Mouse (Mus musculus): Measurements from ENCODE around the gene Plgrkt.

Plgrkt gene

DNA sequence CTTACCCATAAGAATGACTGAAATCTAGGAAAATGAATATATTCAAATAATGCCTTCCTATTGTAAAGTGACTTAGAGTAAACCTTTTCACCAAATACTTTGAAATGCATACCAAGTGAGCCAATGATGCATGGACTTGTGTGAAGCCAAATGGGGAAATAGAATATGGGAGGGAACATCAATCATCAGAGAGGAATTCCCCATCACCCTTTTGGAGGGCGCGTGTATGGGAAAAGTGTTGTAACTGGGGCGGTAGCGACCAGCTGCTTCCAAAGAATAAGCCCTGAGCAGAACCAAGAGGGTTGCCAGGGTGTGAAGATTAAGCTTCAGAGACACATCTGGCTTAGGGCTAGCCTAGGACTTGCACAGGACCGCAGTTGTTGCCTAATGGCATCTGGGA lies 16.2 kb upstream of the Plgrkt start:
- in situ Hi-C loops (cut with MseI, MboI): no loop called here

DNA sequence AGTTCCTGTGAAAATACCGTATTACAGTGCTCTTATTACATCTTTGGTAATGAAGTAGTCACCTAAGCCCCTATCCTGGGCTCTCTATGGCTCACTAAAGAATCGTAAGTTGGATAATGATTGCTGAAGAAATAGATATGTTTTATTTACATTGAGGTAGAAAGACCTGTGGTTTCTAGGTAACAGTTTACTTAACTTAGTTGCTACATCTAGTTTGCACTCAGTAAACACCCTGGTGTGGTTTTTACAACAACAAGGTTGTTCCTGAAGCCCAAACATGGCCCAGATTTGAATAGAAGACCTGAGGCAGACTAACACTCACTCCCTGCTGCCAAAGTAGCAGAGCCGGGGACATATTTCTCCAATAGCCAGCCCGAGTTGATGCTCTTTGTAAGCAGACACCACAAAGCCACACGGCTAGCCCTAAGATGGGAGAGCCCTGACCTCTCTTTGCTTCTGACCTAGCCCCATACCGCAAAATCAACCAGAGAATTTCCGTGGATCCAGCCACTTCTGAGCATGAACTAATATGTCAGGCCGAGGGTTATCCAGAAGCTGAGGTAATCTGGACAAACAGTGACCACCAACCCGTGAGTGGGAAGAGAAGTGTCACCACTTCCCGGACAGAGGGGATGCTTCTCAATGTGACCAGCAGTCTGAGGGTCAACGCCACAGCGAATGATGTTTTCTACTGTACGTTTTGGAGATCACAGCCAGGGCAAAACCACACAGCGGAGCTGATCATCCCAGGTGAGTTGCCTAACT lies 12.8 kb upstream of the Plgrkt start:
- in situ Hi-C loops (cut with MseI, MboI): no loop called here

DNA sequence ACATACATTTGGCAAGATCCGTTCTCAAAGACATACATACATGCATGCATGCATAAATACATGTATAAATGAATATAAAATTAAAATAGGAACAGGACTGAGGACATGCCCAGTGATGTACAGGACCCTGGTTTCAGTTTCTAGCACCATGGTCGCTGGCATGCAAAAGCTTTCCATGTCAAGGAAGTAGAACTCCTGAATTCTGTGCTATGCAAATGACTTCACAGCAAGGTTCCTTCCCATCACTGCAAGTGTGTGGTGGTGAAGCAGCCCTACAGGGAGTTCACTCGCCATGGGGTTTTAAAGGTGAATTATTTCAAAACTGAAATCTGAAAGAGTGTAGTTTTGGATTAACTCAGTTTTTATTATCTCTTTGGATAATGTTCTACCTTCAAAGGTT lies 9.2 kb upstream of the Plgrkt start:
- in situ Hi-C loops (cut with MseI, MboI): no loop called here

DNA sequence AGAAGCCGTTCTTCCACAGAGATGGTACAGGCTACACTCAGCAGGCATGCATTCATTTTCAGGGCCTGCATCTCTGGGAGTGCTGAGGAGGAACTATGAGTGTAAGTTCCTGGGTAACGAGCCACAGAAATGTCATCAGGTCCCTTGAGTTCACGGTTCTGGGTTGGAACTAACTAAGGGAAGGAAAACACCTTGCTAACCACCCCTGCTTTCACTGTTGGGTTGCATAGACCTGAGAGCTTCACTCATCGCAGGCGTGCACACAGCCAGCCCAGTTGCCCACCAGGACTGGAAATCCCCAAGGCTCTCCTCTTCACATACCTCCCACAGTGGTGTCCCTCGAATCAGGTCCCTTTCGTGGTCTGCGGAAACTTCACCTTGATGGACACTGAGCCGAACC lies 7.8 kb upstream of the Plgrkt start:
- in situ Hi-C loops (cut with MseI, MboI): no loop called here

DNA sequence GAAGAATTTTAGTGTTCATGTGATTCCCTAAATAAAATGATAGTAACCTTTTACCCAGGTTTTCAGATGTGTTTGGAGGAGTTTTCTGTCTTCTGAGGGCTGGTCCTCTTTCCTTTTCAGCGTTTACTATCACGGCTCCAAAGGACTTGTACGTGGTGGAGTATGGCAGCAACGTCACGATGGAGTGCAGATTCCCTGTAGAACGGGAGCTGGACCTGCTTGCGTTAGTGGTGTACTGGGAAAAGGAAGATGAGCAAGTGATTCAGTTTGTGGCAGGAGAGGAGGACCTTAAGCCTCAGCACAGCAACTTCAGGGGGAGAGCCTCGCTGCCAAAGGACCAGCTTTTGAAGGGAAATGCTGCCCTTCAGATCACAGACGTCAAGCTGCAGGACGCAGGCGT lies 6.2 kb upstream of the Plgrkt start:
- in situ Hi-C loops (cut with MseI, MboI): no loop called here

DNA sequence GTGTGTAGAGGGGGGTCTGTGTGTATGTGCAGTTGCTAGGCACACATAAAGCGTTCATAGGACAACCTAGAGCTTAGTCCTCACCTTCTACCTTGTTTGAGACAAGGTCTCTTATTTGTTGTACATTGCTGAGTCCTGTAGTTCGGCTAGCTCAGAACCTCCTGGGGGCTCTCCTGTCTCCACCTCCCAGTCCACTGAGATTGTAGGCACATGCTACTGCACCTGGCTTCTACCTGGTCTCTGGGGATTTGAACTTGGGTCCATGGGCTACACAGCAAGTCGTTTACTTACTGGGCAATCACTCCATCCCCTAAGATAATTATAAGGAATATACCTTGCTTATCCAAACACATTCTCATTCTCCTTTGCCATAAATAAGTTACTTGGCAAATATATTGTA lies 5.4 kb upstream of the Plgrkt start:
- in situ Hi-C loops (cut with MseI, MboI): no loop called here

DNA sequence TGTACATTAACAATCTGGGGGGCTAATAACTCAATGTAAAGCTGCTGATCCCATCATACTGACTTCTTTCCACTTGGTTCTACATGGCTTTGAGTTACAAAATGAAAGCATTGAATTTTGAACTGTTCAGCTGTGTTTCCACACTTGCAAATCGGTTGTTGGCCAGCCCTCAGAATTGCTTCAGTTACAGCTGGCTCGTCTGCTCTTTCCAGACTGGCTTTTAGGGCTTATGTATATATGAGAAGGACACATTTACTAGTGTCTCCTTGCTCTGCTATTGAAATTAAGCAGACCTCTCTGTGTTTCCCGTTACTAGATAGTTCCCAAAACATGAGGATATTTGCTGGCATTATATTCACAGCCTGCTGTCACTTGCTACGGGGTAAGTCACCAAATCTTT lies 4.9 kb upstream of the Plgrkt start:
- in situ Hi-C loops (cut with MseI, MboI): no loop called here

DNA sequence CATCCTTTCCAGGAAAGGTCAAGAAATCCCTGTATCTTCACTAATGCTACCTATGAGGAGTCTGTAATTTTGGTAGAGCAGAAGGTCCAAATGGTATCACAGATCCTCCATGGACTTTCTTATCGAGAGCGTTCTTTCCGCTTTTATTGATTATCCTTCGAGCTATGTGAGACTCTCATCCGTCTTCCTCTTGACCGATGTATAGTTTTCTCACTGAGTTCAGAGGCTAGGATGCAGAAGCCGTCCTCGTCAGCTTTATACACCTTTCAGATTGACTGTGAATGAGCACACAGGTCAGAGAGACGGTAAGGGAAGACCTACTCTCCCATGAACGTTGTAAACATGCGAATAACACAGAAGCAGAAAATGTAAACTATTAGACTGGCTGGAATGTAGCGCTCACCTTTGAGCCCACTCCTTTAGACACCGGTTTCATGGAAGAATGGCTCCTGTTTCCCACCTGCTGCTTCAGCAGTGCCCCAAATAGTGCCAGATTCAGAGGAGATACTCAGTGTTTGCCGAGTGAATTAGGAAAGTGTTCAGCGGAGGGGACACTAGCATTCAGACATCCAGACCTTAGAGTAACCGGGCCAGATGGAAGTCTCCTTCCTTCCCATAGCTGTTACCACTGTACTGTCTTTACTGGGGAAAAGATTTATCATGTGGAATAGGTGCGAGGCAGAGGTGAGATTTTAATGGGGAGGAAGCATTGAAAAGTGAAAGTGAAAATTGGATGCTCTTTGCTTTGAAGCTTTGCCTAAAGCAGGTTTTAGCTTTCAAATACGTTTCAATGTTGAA lies 4.3 kb upstream of the Plgrkt start:
- in situ Hi-C loops (cut with MseI, MboI): no loop called here

DNA sequence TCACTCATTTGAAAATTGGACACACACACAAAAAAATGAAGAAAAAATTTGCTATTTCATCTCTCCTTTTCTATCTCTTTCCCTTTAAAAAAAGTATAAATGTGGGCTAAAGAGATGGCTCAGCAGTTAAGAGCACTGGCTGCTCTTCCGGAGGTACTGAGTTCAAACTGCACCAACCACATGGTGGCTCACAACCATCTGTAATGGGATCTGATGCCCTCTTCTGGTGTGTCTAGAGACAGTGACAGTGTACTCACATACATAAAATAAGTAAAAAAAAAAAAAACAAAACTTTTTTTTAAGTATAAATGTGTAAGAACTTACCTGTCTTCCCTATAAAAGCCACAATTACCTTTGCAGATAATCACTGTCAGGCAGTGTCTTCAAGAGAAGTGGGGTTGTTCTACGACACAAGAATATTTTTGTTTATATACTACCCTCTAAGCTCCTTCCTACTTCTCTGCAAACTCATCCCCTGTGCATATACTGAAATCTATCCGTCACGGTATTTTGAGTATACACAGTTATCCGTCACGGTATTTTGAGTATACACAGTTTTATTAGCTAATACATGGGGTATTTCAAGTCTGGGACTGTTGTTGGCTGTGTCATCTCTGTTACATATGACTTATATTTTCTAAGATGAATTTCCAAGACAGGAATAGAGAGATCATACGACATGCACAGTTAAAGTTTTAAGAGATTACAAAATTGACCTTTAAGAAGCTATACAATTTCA lies 3.5 kb upstream of the Plgrkt start:
- in situ Hi-C loops (cut with MseI, MboI): no loop called here

DNA sequence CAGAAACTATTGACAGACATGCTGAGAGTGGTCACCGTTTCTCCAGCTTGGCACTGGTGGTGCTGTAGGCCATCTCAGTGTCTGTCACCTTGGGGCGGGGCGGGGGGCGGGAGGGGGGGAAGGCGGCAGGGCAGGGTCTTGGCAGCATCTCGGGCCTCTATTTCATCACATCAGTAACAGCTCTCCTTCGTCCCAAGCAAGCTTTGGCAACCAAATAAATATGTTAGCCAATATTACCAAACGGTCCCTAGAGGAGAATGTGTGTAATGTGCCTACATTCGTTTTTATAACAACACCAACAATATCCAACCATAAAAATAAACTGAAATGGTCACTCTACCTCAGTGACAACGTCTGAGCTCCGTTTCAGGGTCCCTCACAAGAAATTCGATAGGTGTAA lies 2.9 kb upstream of the Plgrkt start:
- in situ Hi-C loops (cut with MseI, MboI): no loop called here

DNA sequence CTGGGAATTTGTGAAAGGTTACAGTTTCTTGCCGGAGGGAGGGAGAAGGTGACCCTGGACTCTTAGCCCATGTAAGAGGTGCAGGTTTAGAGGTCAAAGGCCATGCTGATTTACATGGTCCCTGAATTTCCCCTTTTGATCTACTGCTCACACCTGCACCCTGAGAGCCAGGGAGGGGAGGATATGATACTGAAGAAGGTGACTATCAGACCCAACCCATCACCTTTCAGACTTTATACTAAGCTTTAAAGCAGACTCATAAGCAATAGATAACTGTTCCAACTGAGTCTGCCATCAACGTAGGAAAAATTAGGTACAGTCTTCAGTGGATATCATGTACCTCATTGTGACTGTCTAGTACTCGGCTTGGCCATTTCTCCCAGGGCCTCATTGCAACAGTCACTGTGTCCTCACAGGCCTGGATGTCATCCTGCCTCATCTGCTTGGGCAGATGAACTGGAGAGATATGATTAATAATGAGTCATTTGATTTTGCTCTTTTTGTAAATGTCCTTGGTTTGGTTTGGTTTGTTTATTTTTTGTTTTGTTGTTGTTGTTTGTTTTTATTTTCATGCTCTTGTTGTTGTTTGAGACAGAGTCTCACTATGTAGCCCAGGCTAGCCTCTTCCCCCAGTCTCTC lies 1.6 kb upstream of the Plgrkt start:
- in situ Hi-C loops (cut with MseI, MboI): loop anchor here (10.0 kb wide), 1 partner anchor 126 kb away; no protein-coding TSS in a partner anchor

DNA sequence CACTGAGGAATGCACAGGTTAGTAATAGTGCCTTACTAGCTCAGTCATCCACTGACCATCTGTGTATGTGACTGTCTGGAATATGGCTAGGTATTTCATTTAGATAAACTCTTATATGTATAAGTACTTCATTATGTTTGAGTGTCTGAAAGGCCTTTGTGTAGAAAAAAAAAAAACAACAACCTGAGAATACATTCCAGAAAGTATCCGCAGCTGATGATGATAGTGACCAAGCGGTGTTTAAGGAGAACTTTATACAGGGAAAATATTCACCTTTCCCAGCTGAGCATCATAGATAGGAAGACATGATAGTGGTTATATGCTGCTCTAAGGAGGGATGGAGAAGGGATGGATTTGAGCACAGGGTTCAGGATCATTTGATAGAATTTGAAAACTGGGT lies 851 bp upstream of the Plgrkt start:
- in situ Hi-C loops (cut with MseI, MboI): loop anchor here (10.0 kb wide), 1 partner anchor 127 kb away; no protein-coding TSS in a partner anchor

DNA sequence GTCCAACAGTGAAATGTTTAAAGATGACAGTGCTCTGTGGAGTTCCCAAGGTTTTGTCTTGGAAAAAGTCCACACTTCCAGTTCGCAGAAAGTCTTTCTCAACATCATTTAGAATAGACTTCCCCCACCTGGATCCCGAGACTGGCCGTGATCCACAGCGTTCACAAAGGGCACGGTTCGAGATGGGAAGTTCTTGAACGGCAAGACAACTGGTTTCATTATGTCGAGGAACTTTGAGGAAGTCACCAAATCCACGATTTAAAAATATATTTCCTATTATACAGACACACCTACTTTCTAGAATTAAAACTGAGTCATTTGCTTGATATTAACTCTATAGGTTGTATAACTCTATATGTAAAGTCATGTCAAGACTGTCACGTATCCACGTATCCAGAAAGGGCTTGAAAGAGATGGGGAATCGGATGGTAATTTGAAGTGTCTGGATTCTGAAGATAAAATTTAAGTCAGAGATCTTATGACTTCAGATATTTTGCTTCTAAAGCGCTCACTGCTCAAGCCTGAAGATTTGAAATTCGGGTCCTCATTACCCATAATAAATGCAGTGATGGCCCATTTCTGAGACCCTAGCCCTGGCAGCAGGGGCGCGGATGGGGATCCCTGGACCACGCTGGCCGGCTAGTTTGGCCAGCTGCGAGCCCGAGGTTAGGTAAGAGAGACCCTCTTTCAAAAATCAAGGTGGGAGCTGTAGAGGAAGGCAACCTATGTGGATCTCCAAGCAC lies 793 bp downstream of the Plgrkt start:
- in situ Hi-C loops (cut with MseI, MboI): loop anchor here (10.0 kb wide), 1 partner anchor 128 kb away; no protein-coding TSS in a partner anchor

DNA sequence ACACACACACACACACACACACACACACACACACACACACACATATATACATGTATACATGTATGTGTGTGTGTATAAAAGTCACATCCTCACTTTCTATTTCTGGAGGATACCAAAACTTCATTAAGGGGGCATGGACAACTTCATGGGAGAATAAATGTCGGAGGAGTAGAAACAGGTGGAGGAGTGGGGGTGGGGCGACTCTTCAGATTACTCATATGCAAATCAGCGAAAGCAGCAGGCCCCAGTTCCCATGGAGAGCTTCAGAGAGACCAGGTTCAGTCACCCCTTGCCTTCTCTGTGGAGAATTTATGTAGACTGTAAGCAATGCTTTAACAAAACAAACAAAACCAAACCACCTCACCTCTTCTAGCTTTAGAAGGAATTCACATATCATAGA lies 2.1 kb downstream of the Plgrkt start:
- in situ Hi-C loops (cut with MseI, MboI): loop anchor here (10.0 kb wide), 1 partner anchor 130 kb away; no protein-coding TSS in a partner anchor

DNA sequence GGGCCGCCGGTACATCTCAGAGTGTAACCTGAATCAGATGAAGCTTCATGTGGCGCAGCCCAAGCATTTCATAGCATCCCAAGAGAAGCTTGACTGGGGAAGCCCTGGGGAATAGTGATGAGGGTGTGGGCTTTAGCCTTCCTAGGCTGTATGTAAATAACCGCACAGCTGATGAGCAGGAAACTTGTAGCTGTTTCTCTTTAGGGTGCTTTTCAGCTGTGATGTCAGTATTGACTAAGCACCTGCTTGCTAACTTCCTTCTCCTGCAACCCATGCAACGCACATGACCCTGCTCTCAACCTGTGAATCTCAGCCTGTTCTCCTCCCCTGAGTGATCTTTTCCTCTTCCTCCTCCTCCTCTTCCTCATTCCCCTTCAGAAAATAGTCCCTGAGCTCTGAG lies 3.1 kb downstream of the Plgrkt start:
- in situ Hi-C loops (cut with MseI, MboI): loop anchor here (10.0 kb wide), 1 partner anchor 131 kb away; no protein-coding TSS in a partner anchor

DNA sequence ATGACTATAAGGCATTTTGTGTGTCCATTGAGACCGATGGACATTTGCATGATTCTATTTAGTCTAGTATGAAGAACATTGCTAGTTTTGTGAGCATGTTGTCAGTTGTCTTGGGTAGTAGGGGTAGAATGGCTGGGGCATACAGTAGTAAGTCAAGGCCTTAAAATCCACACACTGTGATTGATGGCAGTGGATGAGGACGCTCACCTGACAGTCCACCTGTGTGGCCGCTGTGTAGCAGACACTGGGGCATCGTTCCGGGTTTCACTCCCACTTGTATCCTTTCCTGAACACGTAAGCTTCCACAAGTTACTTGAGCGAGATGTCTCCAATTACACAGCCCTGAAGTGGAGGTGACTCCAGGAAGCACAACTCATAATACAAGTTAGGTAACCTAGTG lies 3.6 kb downstream of the Plgrkt start:
- in situ Hi-C loops (cut with MseI, MboI): loop anchor here (10.0 kb wide), 1 partner anchor 131 kb away; no protein-coding TSS in a partner anchor

DNA sequence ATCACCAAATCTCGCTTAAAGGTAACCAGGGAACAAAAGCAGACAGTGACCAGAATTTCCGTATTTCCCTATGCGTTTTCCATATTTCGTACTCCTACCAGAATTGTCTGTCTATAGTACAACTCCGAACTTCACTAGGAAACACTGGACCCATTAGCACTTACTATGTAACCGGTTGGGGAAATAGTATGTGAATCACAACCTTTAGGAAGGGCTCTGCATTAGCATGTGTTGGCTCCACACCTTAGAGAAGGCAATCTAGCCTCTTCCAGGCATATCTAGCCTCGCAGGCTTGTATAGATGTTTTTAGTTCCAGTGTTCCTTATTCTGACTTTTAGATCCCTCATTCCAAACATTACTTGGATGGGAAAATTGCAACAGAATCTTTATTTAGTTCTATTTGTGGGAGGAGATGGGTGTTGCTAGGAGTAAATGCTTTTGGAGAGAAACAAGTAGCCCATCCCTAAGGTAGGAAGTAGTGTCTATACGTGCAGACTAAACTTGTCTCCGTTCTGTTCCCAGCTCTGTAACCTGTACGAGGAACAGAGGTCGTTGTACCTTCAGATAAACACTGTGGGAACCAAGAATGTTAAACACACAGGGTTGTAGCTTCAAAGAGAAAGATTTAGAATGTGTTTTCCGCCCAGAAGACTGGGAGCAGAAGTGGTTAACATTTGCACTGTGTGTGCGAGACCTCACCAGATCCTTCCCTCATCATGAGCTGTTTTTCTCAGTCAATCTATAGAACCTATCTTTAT lies 4.8 kb downstream of the Plgrkt start:
- in situ Hi-C loops (cut with MseI, MboI): loop anchor here (10.0 kb wide), 1 partner anchor 132 kb away; no protein-coding TSS in a partner anchor

DNA sequence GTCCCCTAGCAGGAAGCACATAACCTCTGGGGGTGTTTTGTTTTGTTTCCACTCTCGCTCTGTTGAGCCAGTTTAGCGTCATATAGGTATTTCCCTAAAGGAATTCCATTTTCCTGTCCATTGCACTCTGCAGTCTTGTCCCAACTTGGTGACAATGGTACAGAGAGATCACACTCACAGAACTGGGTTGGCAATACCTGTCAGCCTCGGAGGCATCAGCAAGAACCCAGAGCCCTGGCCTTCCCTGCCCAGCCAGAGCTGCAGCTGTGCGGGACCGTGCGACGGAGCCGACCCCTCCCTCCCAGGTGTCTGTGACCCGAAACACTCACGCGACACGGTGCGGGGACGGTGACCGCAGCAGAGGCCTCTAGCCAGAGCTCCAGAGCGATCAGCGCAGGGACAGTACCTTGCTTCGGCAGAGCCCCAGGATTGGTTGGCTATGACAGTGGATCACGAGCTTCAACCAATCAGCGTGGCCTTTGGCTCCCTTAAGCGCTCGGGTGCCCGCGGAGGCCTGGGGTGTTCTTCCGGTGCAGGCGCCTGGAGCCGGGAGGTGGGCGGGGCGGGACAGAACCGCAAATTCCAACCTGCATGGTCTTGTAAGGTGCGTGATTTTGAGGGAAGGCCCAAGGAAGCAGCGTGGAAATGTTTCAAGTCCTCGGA lies 5.6 kb downstream of the Plgrkt start:
- in situ Hi-C loops (cut with MseI, MboI): loop anchor here (10.0 kb wide), 1 partner anchor 133 kb away; no protein-coding TSS in a partner anchor

DNA sequence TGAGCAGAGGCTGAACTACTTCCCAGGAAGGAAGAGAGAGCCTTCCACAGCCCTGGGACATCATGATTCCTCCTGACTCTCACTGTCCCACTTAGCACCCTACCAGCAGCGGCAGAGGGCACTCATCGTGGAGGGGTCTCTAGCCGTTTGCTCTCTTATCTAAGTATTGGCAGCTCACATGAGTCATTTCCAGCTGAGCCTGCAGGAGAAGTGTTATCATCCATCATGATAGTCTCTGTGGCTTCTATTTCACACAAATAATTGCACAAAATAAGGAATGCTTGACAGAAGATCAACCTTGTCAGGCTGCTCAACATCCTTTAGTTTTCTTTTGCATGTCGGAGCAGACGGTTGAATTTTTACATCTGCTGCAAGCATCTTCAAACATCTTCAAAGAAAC lies 6.9 kb downstream of the Plgrkt start:
- in situ Hi-C loops (cut with MseI, MboI): loop anchor here (10.0 kb wide), 1 partner anchor 135 kb away; no protein-coding TSS in a partner anchor

Measured in mouse trophoblast stem cell (cell line).